14 mouse cellular contexts compared by ENCODE assay signal in the genomic region with DNA sequence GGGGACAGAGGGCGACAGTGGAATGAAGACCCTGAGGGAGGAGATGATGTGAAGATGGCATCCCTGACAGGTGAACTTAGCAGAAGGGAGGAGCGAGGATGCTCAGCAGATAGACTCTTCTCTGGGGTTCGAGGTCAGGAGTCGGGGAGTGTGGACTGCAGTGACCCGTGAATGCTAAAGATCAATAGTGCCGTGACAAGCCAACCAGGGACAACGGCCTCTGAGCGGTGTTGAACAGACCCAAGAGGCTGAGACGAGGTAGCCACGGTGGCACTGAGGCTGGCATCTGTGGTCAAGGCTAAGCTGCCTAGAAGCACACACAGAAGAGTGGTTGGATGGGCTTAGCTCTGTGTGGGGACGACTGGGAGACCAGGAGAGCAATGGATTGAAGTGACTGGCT. TPM values are rescaled to one million over a fixed set of nuclear protein-coding genes. Genes with fewer than 3 reads are reported as not detected.
"Had no signal": no experiment of that assay in that cellular context is flagged by ENCODE, and none has a peak within 500 bp of the region (broad histone marks: within the 10 kb centered on the region; RNA-seq: fewer than 3 reads in every experiment).

No protein-coding gene starts in this region.

- ATAC-seq: lung, postnatal 0 days; midbrain, embryonic 13.5 days had no signal

- H3K36me3 ChIP-seq: kidney, embryonic 15.5 days; limb, embryonic 12.5 days; liver, embryonic 13.5 days; midbrain, embryonic 13.5 days; neural tube, embryonic 15.5 days had no signal

- H3K27me3 ChIP-seq: kidney, embryonic 15.5 days; limb, embryonic 12.5 days; liver, embryonic 13.5 days; midbrain, embryonic 13.5 days; neural tube, embryonic 15.5 days had no signal

- H3K9me3 ChIP-seq: kidney, embryonic 15.5 days; limb, embryonic 12.5 days; liver, embryonic 13.5 days; midbrain, embryonic 13.5 days; neural tube, embryonic 15.5 days had no signal

- H3K4me1 ChIP-seq: liver, embryonic 13.5 days had no signal

- H3K9ac ChIP-seq: kidney, embryonic 15.5 days; limb, embryonic 12.5 days; liver, embryonic 13.5 days; midbrain, embryonic 13.5 days; neural tube, embryonic 15.5 days had no signal

- DNase-seq: kidney, postnatal 25 days; liver, embryonic 13.5 days; lung, adult 2 months; lung, postnatal 36 days; right cerebral cortex, adult 18-20 months; right cerebral cortex, postnatal 25 days; thymus, postnatal 36 days had no signal

- H3K4me3 ChIP-seq: kidney, embryonic 15.5 days; limb, embryonic 12.5 days; liver, embryonic 13.5 days; midbrain, embryonic 13.5 days; myocyte; neural tube, embryonic 15.5 days had no signal

- H3K4me2 ChIP-seq: kidney, embryonic 15.5 days; limb, embryonic 12.5 days; liver, embryonic 13.5 days; midbrain, embryonic 13.5 days; neural tube, embryonic 15.5 days had no signal

- H3K27ac ChIP-seq: kidney, embryonic 15.5 days; limb, embryonic 12.5 days; liver, embryonic 13.5 days; midbrain, embryonic 13.5 days; neural tube, embryonic 15.5 days had no signal

RNA-seq across cellular contexts. Expression of gene Artn, which starts 48.3 kb away (rescaled TPM):
- total RNA-seq: megakaryocyte progenitor cell, adult 5-6 weeks had no signal
